ENCODE assay signal across 25 mouse cellular contexts in the genomic region with DNA sequence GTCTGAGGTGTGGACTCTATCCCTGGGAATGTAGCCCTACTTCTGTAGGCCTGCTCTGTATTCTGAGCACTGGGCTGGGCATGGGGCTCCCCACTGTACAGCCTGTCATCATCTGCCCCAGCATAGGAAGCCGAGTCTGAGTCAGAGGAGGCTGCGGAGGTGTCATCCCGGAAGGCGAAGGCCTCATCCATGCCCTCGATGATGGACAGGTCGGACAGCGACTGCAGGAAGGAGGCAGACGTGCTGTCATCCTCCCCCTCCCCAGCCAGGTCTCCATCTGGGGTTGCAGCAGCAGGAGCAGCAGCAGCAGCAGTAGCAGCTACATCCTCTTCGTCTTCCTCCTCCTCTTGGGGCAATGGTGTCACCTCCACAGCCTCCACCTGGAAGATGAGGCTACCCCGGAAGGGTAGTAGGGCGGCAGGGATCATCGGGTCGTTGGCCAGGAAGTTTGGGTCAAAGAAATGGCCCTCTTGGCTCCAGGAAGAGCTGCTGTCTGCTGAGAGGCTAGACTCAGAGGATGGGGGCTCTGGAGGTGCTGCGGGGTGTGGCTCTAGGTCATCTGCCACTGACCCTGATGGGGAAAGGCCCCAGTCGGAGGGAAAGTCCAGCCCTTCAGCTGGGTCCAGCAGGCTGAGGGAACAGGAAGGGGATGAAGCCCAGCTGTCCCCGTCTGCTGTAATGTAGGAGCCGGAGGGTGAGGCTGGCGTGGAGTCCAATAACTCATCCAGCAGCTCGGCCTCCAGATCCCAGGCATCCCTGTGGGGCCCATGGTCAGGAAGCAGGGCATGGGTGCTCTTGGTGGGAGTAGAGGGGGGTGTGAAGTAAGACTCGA. TPM values are rescaled to one million over a fixed set of nuclear protein-coding genes. Genes with fewer than 3 reads are reported as not detected.
DNase-seq lines count a peak whose midpoint lies in the region; ATAC-seq and TF ChIP-seq lines count a peak whose summit lies in the region.
"Had no signal": no experiment of that assay in that cellular context is flagged by ENCODE, and none has a peak within 500 bp of the region (broad histone marks: within the 10 kb centered on the region; RNA-seq: fewer than 3 reads in every experiment).

No protein-coding gene starts in this region.

- no peaks in the 10 kb centered on the region for H3K9me3 ChIP-seq in megakaryocyte, embryonic 14.5 days
- H3K9me3 ChIP-seq: embryonic facial prominence, embryonic 13.5 days; limb, embryonic 10.5 days had no signal

- no peak for ATAC-seq in megakaryocyte, adult 5-6 weeks (ENCODE audit: poor library complexity, severe bottlenecking)
- ATAC-seq: forebrain, embryonic 16.5 days had no signal

- peaks cover 48% of the 10 kb centered on the region for H3K36me3 ChIP-seq in megakaryocyte, embryonic 14.5 days (replicated peaks; ENCODE audit: low read length)
- no peaks in the 10 kb centered on the region for H3K36me3 ChIP-seq in myocyte (ENCODE audit: control insufficient read depth, insufficient read depth)

- peak overlapping the region; percentile 44 for H3K4me3 ChIP-seq in megakaryocyte, embryonic 14.5 days (replicated peaks)
- H3K4me3 ChIP-seq in myocyte = no peak overlapping the region
- H3K4me3 ChIP-seq: embryonic facial prominence, embryonic 13.5 days; limb, embryonic 10.5 days had no signal

- intact Hi-C loops in heart, postnatal 36 days (cut with DNase I) = no loop called here

- no peak overlapping the region for H3K4me2 ChIP-seq in myocyte (ENCODE audit: low read depth)
- H3K4me2 ChIP-seq: embryonic facial prominence, embryonic 13.5 days; heart, embryonic 11.5 days had no signal

- DNase-seq in heart, adult 11 months = peak; percentile 89
- DNase-seq in heart, postnatal 36 days = no peak
- DNase-seq in brain, adult 2 months (ENCODE audit: low read depth, low spot score) = peak; percentile 36
- DNase-seq in lung, adult 18-20 months = no peak
- DNase-seq: adrenal gland, adult 8-10 months; cerebellum, postnatal 14 days; heart, postnatal 14 days; kidney, adult 18-20 months; kidney, postnatal 25 days; lung, adult 2 months; thymus, adult 18-20 months had no signal

- H3K27me3 ChIP-seq in megakaryocyte, embryonic 14.5 days (replicated peaks) = peaks cover 52% of the 10 kb centered on the region
- no peaks in the 10 kb centered on the region for H3K27me3 ChIP-seq in myocyte (ENCODE audit: control insufficient read depth, insufficient read depth, insufficient read length)

- peaks cover 66% of the 10 kb centered on the region for H3K4me1 ChIP-seq in megakaryocyte, embryonic 14.5 days

- no peak overlapping the region for H3ac ChIP-seq in myocyte (ENCODE audit: control insufficient read depth, insufficient read length)

- no peaks in the 10 kb centered on the region for H3K79me2 ChIP-seq in myocyte (ENCODE audit: control insufficient read depth, insufficient read depth)

- TF ChIP-seq POLR2A in myocyte (IDR thresholded peaks at IDR 0.05; ENCODE audit: insufficient read length, low read depth) = no peak

TF ChIP-seq in myocyte, 11 proteins besides CTCF, POLR2A, EP300 and RAD21:
- TF ChIP-seq USF1 (IDR thresholded peaks at IDR 0.05; ENCODE audit: low read depth) (no peak), POLR2AphosphoS2 (IDR thresholded peaks at IDR 0.05; ENCODE audit: insufficient read length, low read depth) (peak; percentile 83)

RNA-seq across cellular contexts. Expression of a gene that starts 4.0 kb away (rescaled TPM):
- total RNA-seq in heart, postnatal 36 days (2021) = 1 to 10 TPM in 1 of 2 experiments, under 1 TPM in 1; 0.92 to 1.0 TPM
- 0.34 and 0.63 TPM in 2 replicates for polyA plus RNA-seq in megakaryocyte, embryonic 14.5 days (2012; ENCODE audit: insufficient read depth, low replicate concordance)
- total RNA-seq in megakaryocyte, adult 5-6 weeks (2015) = 0.23 TPM in 1 of 2 replicates, not detected in the other
- not detected in 2 replicates for total RNA-seq in megakaryocyte, adult 5-6 weeks (2017)
- polyA plus RNA-seq in myocyte (2012; fragmentation: generic; extraction: Trizol) = 1.00 TPM

RNA-seq across cellular contexts. Expression of a gene that starts 24.0 kb away (rescaled TPM):
- total RNA-seq in heart, postnatal 36 days (2021) = 10 to 100 TPM; 93.4 to 98.4 TPM
- 55.6 and 136 TPM in 2 replicates for polyA plus RNA-seq in megakaryocyte, embryonic 14.5 days (2012; ENCODE audit: insufficient read depth, low replicate concordance)
- total RNA-seq in megakaryocyte, adult 5-6 weeks (2015) = 15.3 and 17.3 TPM in 2 replicates
- 9.4 and 10.6 TPM in 2 replicates for total RNA-seq in megakaryocyte, adult 5-6 weeks (2017)
- 71.7 TPM for polyA plus RNA-seq in myocyte (2012; fragmentation: generic; extraction: Trizol)

RNA-seq across cellular contexts. Expression of a gene that starts 36.6 kb away (rescaled TPM):
- total RNA-seq in heart, postnatal 36 days (2021) = not detected
- not detected in 2 replicates for polyA plus RNA-seq in megakaryocyte, embryonic 14.5 days (2012; ENCODE audit: insufficient read depth, low replicate concordance)
- not detected in 2 replicates for total RNA-seq in megakaryocyte, adult 5-6 weeks (2015)
- total RNA-seq in megakaryocyte, adult 5-6 weeks (2017) = not detected in 2 replicates
- not detected for polyA plus RNA-seq in myocyte (2012; fragmentation: generic; extraction: Trizol)
- total RNA-seq: adrenal gland, adult 8-10 months; gastrocnemius, postnatal 4 days; heart, postnatal 14 days; layer of hippocampus, postnatal 10 days; left cerebral cortex, adult 8-10 months; liver, adult 2 months had no signal
- polyA plus RNA-seq: brain, embryonic 14.5 days; C2C12; embryonic facial prominence, embryonic 13.5 days; forebrain, embryonic 16.5 days; heart, embryonic 11.5 days; limb, embryonic 10.5 days; liver, adult 2 months; lung, adult 2 months; urinary bladder, adult 2 months had no signal

RNA-seq across cellular contexts. Expression of a gene that starts 55.2 kb away (rescaled TPM):
- total RNA-seq in heart, postnatal 36 days (2021) = 10 to 100 TPM; 24.1 to 30.2 TPM
- polyA plus RNA-seq in megakaryocyte, embryonic 14.5 days (2012; ENCODE audit: insufficient read depth, low replicate concordance) = 11.6 and 24.8 TPM in 2 replicates
- 32.2 and 32.4 TPM in 2 replicates for total RNA-seq in megakaryocyte, adult 5-6 weeks (2015)
- total RNA-seq in megakaryocyte, adult 5-6 weeks (2017) = 63.5 and 63.9 TPM in 2 replicates
- polyA plus RNA-seq in myocyte (2012; fragmentation: generic; extraction: Trizol) = 66.0 TPM

RNA-seq across cellular contexts. Expression of a gene that starts 56.5 kb away (rescaled TPM):
- total RNA-seq in heart, postnatal 36 days (2021) = 1 to 10 TPM; 5.8 to 8.0 TPM
- not detected in 2 replicates for polyA plus RNA-seq in megakaryocyte, embryonic 14.5 days (2012; ENCODE audit: insufficient read depth, low replicate concordance)
- total RNA-seq in megakaryocyte, adult 5-6 weeks (2015) = 0.30 TPM in 1 of 2 replicates, not detected in the other
- 0.11 TPM in 1 of 2 replicates, not detected in the other for total RNA-seq in megakaryocyte, adult 5-6 weeks (2017)
- polyA plus RNA-seq in myocyte (2012; fragmentation: generic; extraction: Trizol) = 0.19 TPM

Comparison
In these comparisons a context has a peak if more than half of its experiments do, and no peak if none do; other contexts are left out.
1. DNase-seq: peak in heart, adult 11 months (single experiment) and brain, adult 2 months (single experiment); none in heart, postnatal 36 days (0 of 2) and lung, adult 18-20 months (0 of 2).
2. RNA of a gene that starts 24.0 kb away (total RNA-seq): 93.4 to 98.4 TPM in heart, postnatal 36 days; 9.4 to 17.3 TPM in megakaryocyte, adult 5-6 weeks; every median in the first group is over 4 times any median in the second.